Mouse (Mus musculus) ovary, postnatal 36 days (tissue): Measurements from ENCODE around the gene Adh1.

Source experiments
- DNase-seq: peaks from one replicate; pipeline ENCODE4 v3.0.0; 2022; ENCODE audit warnings: low spot score, mixed read lengths

Gene Adh1

GRCm38 (mm10) chr3:138260721-138261669, at the start of gene Adh1:
TSS of gene Adh1 (plus strand) at chr3:138260991.
- no peak for DNase-seq

GRCm38 (mm10) chr3:138212431-138212951, 48.3 kb upstream of the Adh1 start:
- DNase-seq = no peak

GRCm38 (mm10) chr3:138215395-138215989, 45.3 kb upstream of the Adh1 start:
- no peak for DNase-seq

- DNase-seq = no peak
These were observed 44.7 kb upstream of the Adh1 start for GRCm38 (mm10) chr3:138216091-138216490.

- no peak for DNase-seq
These were observed 43.0 kb upstream of the Adh1 start, which contains the start of gene Adh7 for GRCm38 (mm10) chr3:138217631-138218264. TSS of gene Adh7 (plus strand) at chr3:138217760.

GRCm38 (mm10) chr3:138221116-138221515, 39.7 kb upstream of the Adh1 start:
- no peak for DNase-seq

- DNase-seq = no peak
These were observed 38.3 kb upstream of the Adh1 start for GRCm38 (mm10) chr3:138222511-138222910.

- DNase-seq = no peak
These were observed 37.8 kb upstream of the Adh1 start for GRCm38 (mm10) chr3:138222952-138223351.

- no peak for DNase-seq
These were observed 36.3 kb upstream of the Adh1 start for GRCm38 (mm10) chr3:138224363-138224954.

- DNase-seq = no peak
These were observed 35.5 kb upstream of the Adh1 start for GRCm38 (mm10) chr3:138225331-138225730.

- no peak for DNase-seq
These were observed 34.9 kb upstream of the Adh1 start for GRCm38 (mm10) chr3:138225853-138226252.

- DNase-seq = no peak
These were observed 34.3 kb upstream of the Adh1 start for GRCm38 (mm10) chr3:138226476-138226875.

- DNase-seq = no peak
These were observed 33.7 kb upstream of the Adh1 start for GRCm38 (mm10) chr3:138227082-138227481.

- no peak for DNase-seq
These were observed 33.0 kb upstream of the Adh1 start for GRCm38 (mm10) chr3:138227782-138228181.

- DNase-seq = no peak
These were observed 31.3 kb upstream of the Adh1 start for GRCm38 (mm10) chr3:138229448-138229847.

- no peak for DNase-seq
These were observed 30.5 kb upstream of the Adh1 start for GRCm38 (mm10) chr3:138230266-138230665.

- no peak for DNase-seq
These were observed 29.3 kb upstream of the Adh1 start for GRCm38 (mm10) chr3:138231531-138231930.

- no peak for DNase-seq
These were observed 24.1 kb upstream of the Adh1 start for GRCm38 (mm10) chr3:138236546-138237163.

- DNase-seq = no peak
These were observed 22.7 kb upstream of the Adh1 start for GRCm38 (mm10) chr3:138238046-138238445.

- DNase-seq = no peak
These were observed 21.3 kb upstream of the Adh1 start for GRCm38 (mm10) chr3:138239461-138239860.

- DNase-seq = no peak
These were observed 20.4 kb upstream of the Adh1 start for GRCm38 (mm10) chr3:138240411-138240810.

- DNase-seq = no peak
These were observed 19.8 kb upstream of the Adh1 start for GRCm38 (mm10) chr3:138240942-138241341.
